Mouse (Mus musculus): Measurements from ENCODE around the gene Olfr959. TPM values are rescaled to one million over a fixed set of nuclear protein-coding genes. Genes with fewer than 3 reads are reported as not detected.

The Olfr959 gene
- not detected for total RNA-seq (2021)
- long read RNA-seq, experiment 1, result 0 reads
- long read RNA-seq, experiment 2, result 0 reads

DNA sequence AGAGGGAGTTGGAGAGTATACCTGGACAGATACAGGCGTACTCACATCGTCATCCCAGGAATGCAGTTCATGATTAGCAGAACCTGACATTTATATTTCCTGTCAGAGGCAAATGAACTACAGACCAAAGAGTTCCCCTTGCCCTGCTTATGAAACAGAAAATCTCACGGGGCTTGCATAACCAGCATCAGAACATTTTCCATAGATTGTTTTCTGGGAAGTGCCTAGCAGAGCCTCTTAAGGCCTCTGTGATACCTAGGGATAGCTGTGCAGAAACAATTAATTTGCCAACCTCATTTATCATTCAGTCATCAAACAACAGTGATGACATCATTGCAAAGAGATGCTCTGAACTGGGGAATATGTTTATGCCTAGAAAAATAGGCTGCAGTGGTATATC is at the start of gene Olfr959:
Gene Olfr959 (minus strand): TSS at position 101 of the 400 bp plus-strand sequence.
- no peak for DNase-seq (ENCODE audit: low spot score in 2 of 2)

GRCm38 (mm10) chr9:39624711-39625110 is 49.3 kb upstream of the Olfr959 start:
- no peak for DNase-seq (ENCODE audit: low spot score in 2 of 2)

DNA sequence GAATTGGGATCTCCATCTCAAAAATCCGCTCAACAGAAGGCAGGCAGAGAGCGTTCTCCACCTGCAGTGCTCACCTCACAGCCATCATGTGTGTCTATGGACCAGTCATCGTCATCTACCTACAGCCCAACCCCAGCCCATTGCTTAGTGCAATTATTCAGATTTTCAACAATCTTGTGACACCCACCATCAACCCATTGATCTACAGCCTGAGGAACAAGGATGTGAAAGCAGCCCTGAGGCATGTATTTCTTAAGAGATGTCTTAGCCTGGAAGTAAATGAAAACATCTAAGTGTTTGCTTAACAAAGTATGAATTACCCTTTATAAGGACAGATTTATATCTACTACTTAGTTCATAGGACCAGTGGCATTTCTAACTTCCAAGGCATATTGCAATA is 48.4 kb upstream of the Olfr959 start:
- no peak for DNase-seq (ENCODE audit: low spot score in 2 of 2)

GRCm38 (mm10) chr9:39621073-39621472 is 45.7 kb upstream of the Olfr959 start, which contains the start of gene Olfr960:
Gene Olfr960, plus strand, starts transcription at chr9:39621373.
- no peak for DNase-seq (ENCODE audit: low spot score in 2 of 2)

DNA sequence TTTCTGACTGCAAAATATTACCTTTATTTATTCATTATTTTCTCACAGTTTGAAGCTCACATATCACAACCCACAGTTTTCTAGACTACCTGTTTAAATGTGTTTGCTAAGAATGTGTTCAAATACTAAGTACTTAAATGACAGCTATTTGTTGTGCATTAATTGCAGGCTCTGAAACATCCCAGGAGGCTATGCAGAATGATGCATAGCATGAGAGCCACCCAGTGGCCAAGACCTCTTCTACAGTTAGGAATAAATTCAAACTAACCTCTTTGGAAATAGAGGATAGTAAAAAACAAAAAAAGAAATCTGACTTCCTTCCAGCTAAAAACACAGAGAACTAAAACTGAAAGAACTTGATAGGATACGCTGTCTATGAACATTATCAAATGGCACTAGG is 36.6 kb upstream of the Olfr959 start:
- DNase-seq (ENCODE audit: low spot score in 2 of 2), result no peak

DNA sequence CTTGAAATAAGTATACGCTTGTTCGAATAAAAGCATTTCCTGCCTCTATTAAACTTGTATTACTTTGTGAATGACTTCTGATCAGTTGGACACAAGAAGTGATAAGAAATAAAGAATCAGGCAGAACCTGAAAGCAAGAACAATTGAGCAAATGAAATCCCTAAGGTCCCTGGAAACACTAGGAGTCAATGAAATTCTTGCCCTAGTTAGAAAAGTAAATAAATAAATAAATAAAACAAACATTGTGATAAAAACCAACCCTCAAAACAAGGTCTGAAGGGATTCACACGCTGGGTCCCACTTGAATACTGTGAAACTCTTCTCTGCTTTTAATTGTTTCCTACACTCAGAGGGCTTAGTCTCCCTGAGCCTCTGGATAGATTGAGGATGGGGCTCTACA is 35.0 kb upstream of the Olfr959 start, which contains the start of gene Olfr148:
Gene Olfr148 (plus strand): TSS at position 301 of the 400 bp plus-strand sequence.
- DNase-seq (ENCODE audit: low spot score in 2 of 2), result no peak

DNA sequence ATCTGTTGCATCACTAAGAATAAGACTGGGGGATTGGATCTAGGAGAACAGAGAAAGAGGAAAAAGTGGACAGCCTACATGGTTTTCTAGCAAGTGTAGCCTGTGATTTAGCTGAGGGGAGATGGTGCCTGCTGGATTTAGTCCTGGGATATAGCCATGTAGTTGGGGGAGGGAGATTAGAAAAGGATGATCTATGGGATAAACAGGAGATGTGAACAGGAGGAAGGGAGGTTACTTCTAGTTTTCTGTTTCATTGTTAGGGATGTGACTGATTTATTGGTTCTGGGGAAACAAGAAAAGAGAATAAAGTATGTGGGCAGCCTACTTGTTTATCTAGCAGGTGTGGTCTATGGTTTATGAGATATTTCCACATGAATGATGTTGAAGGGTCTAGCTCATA is 33.1 kb upstream of the Olfr959 start:
- no peak for DNase-seq (ENCODE audit: low spot score in 2 of 2)

- no peak for DNase-seq (ENCODE audit: low spot score in 2 of 2)
Observed at GRCm38 (mm10) chr9:39603999-39604453, 28.7 kb upstream of the Olfr959 start, which contains the start of gene AW551984. Gene AW551984, minus strand, starts transcription at chr9:39604403.

- no peak for DNase-seq (ENCODE audit: low spot score in 2 of 2)
Observed at GRCm38 (mm10) chr9:39603333-39603845, 28.0 kb upstream of the Olfr959 start.

- no peak for DNase-seq (ENCODE audit: low spot score in 2 of 2)
Observed at GRCm38 (mm10) chr9:39602536-39603332, 27.4 kb upstream of the Olfr959 start.

DNA sequence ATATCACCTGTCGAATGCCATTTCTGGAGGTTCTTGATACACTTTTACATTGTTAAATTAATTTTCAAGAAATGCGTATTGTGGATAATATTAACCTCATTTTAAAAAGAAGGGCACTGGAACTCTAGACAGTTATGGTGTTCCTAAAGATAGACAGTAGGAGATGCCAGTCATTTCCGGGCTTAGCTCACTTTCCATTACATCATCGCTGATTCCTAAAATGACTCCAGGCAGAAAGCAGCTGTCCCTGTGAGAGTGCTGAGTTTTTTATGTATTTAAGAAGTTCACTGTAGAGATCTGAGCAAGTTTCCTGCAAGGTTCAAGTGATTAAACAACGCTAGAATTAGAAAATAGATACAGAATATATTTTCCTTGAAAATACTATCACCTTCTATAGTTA is 1.7 kb upstream of the Olfr959 start:
- DNase-seq (ENCODE audit: low spot score in 2 of 2), result no peak

DNA sequence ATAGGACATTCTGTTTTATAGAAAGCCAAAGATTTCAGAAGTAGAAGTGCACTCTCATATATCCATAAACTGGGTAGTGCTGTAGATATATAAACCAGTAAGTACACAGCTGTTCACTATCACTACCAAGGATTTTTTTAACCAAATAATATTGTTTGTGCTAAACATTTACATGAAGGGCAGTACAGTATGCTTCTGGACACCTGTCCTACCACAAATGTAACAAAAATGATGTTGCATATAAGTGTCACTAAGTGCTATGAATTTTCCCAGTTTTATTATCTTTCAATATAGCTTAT is 17.1 kb downstream of the Olfr959 start:
- no peak for DNase-seq (ENCODE audit: low spot score in 2 of 2)

- no peak for DNase-seq (ENCODE audit: low spot score in 2 of 2)
Observed at GRCm38 (mm10) chr9:39557529-39558348, 17.6 kb downstream of the Olfr959 start.

DNA sequence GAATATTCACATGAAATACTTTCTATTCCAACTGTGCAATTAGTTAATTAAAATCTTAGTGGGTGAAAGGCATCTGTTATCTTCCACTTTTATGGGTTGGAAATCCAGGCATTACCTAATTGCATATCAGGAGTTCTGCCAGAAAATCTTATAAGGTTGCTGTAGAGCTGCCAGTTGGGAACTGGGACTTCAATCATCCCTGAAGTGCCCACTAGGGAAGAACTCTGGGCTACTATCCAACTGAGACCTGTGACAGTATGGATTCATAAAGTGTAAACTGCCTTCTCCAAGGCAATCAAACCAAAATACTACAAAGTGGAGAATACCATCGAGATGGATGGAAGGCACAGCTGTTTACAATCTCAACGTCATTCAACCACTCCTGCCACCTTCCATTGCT is 21.4 kb downstream of the Olfr959 start, which contains the start of gene Olfr958:
Gene Olfr958 (minus strand): TSS at position 109 of the 400 bp plus-strand sequence.
- no peak for DNase-seq (ENCODE audit: low spot score in 2 of 2)

GRCm38 (mm10) chr9:39550806-39551205 is 24.6 kb downstream of the Olfr959 start:
- no peak for DNase-seq (ENCODE audit: low spot score in 2 of 2)

DNA sequence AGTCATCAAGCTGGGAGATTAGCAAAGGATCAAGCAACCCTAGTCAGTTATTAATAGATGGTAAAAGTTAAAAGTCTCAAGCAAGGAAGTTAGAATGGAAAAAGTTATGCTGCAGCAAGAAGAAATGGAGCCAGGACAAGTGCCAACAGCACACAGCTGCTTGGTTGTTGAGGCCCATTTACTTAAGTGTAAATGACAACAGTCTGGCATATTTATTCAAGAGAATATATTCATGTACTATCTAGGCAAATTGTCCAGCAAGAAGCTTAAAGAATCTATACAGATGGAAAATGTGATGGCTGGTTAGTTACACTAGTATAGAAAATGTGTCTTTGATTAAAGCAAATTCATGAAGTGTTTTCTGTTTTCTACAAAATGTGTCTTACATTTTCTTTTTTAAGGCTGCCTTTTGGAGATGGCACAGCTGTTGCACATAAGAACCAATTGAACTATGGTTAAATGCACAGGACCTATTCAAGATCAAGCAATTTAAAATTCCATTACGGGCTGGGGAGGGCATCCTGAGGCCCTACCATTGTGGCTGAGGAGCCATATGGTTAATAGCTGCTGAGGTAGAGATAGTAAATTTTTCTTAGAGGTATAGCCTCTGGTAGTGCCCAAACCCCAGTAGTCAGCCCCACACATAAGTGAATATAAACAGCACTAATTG is 51.6 kb downstream of the Olfr959 start:
- DNase-seq (ENCODE audit: low spot score in 2 of 2), result no peak

Other genes with a start within 250 kb of the Olfr959 start
- gene Olfr948, start 249.5 kb downstream of the Olfr959 start, total RNA-seq (2021), result not detected
- not detected for gene Olfr951, start 188.2 kb downstream of the Olfr959 start, total RNA-seq (2021)
- not detected for gene Olfr952, start 148.4 kb downstream of the Olfr959 start, total RNA-seq (2021)
- gene Olfr954, start 118.9 kb downstream of the Olfr959 start, total RNA-seq (2021), result not detected
- not detected for gene Olfr955, start 103.6 kb downstream of the Olfr959 start, total RNA-seq (2021)
- gene Olfr44, start 81.6 kb downstream of the Olfr959 start, total RNA-seq (2021), result not detected
- not detected for gene Olfr957, start 59.8 kb downstream of the Olfr959 start, total RNA-seq (2021)
- gene Olfr958, start 21.5 kb downstream of the Olfr959 start, total RNA-seq (2021), result not detected
- 10 to 100 TPM; 38.8 to 48.6 TPM for gene AW551984, start 28.8 kb upstream of the Olfr959 start, total RNA-seq (2021)
- gene Olfr148, start 35.1 kb upstream of the Olfr959 start, total RNA-seq (2021), result not detected
- gene Olfr960, start 45.8 kb upstream of the Olfr959 start, total RNA-seq (2021), result not detected
- gene Olfr961, start 69.5 kb upstream of the Olfr959 start, total RNA-seq (2021), result not detected
- not detected for gene Olfr963, start 91.6 kb upstream of the Olfr959 start, total RNA-seq (2021)
- not detected for gene Olfr149, start 131.5 kb upstream of the Olfr959 start, total RNA-seq (2021)
- not detected for gene Olfr965, start 135.8 kb upstream of the Olfr959 start, total RNA-seq (2021)
- gene Olfr150, start 155.4 kb upstream of the Olfr959 start, total RNA-seq (2021), result not detected
- not detected for gene Olfr967, start 170.7 kb upstream of the Olfr959 start, total RNA-seq (2021)
- not detected for gene Olfr968, start 207.7 kb upstream of the Olfr959 start, total RNA-seq (2021)
- not detected for gene Olfr969, start 215.4 kb upstream of the Olfr959 start, total RNA-seq (2021)
- not detected for gene Olfr970, start 233.3 kb upstream of the Olfr959 start, total RNA-seq (2021)